Mouse (Mus musculus): ENCODE data around the gene Gm16381.
"Not testable (repeated sequence)": the region's sequence is repeated elsewhere in the genome, so short reads cannot be mapped to it uniquely, and the experiment has no call there.

Gene Gm16381

DNA sequence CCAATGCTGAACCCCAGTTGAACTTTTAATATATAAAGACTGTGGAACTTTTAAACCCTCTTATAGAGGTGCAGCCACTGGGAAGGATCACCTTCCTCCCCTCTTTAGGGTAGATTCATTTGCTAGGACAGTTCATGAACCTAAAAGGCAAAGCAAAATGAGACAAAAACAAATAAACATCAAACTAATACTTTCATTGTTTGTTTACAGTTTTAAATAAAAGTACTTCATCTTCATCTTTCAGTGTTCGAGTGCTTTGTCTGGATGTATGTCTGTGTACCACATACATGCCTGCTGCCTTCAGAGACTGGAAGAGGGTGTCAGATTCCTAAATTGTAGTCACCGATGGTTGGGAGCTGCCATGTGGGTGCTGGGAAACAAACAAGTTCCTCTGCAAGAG, at the start of gene Gm16381:
TSS of gene Gm16381 (minus strand) at position 101 of the 400 bp plus-strand sequence.
- DNase-seq (ENCODE audit: low spot score in 2 of 2), result not testable (repeated sequence)

DNA sequence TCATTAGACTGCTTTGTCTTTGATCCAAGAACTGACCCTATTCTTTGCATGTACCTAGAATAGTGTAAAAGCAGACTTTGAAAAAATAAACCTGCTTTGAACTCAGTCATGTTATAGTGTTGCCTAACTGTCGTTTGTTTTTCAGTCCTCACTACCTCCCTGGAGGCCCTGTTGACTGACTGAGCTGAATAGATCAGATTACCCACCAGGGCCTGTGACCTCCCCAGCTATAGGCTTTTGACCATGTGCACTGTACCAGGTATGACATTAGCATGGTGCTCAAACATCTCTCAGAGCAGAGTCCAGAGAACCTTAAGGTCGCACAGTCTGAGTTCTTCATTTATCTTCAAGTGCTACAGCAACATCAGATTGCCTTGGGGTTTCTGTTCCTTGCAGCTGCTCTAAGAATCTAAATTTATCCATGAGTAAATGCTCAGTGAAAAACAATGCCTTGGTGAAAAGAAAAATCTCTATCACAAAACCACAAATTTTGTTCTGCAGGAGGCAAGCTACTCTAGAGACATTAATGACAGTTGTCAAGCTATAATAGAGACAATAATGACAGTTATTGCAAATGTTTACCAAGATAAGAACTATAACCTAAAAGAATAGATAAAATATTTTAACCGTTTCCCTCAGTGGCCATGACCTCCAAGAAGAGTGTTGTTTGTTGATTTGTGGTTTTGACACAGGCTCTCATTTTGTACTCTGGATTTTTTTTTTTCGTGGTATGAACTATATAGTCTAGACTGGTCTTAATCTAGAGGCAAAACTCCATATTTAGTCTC, 8.7 kb upstream of the Gm16381 start:
- not testable (repeated sequence) for DNase-seq (ENCODE audit: low spot score in 2 of 2)

DNA sequence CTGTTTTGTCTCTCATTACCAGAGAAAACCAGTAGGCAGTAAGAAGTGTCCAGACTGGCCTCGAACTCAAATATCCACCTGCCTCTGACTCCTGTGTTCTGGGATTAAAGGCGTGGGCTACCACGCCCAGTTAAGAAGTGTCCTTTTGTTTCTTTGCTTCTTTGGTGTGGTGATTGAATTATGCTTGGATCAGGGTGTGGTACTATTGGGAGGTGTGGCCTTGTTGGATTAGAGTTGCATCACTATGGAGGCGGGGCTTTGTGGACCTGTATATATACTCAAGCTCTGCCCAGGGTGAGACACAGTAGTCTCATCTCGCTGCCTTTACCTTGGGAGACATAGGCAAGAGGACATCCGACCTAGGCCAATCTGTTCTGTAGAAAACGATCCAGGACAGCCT, 25.9 kb downstream of the Gm16381 start, which contains the start of gene Gm4027:
TSS of gene Gm4027 (plus strand) at position 301 of the 400 bp plus-strand sequence.
- DNase-seq (ENCODE audit: low spot score in 2 of 2), result not testable (repeated sequence)

DNA sequence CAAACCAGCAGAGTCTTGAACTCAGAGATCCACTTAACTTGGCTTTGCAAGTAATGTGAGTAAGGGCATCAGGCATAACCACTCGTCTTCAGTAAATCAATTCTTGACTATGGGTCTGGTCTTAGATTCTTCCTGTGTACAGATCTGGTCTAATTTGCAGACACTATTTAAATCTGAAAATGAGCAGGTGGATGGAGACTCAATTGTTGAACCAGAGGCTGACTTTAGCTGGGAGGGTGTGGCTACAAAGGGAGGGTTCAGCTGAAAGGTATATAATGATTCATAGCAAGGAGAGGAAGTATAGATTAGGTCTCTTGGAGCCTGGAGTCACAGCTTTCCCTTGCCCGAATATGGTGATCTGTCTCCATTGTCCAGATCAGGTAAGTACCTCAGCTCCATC, 42.0 kb downstream of the Gm16381 start, which contains the start of gene Oog1:
TSS of gene Oog1 (plus strand) at position 301 of the 400 bp plus-strand sequence.
- not testable (repeated sequence) for DNase-seq (ENCODE audit: low spot score in 2 of 2)

DNA sequence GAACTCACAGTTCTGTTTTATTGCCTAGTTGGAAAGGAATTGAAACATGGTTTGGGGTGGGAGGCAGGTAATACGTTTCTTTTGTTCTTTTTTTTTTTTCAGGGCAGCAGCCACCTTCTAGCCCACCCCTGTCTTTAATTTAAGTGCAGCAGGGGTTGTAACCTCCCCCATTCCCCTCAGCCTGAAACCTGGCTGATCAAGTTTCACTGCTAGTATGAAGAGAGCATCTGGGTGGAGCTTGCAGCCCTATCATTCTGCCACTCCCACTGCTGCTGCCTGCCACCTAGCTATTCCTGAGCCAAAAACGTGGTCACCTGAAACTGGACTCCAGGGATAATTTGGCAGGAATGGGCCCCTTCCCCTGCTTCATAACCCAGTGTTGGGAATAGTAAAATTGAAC, 43.0 kb downstream of the Gm16381 start:
- not testable (repeated sequence) for DNase-seq (ENCODE audit: low spot score in 2 of 2)

Measured in right cerebral cortex, postnatal 36 days (tissue).